Mouse (Mus musculus) gastrocnemius, postnatal 14 days (tissue): ENCODE measurements around the gene Col9a1. TPM values are rescaled to one million over a fixed set of nuclear protein-coding genes. Genes with fewer than 3 reads are reported as not detected.
A peak's percentile ranks its signal among the peaks of the same experiment; 100 is the strongest.

ENCODE experiments used
- DNase-seq: peaks from one replicate; pipeline ENCODE4 v3.0.0; 2021; ENCODE audit warnings: mixed read lengths
- intact Hi-C: fragments of 180-260 bp; cut with DNase I; formaldehyde crosslinking; loops from one replicate; pipeline ENCODE4 v1.15.1; 2025; ENCODE audit warnings: low total_unique reads
- long read RNA-seq, 2 experiments: library from polyadenylated mRNA; stranded (forward); transcript quantifications; one replicate each; pipeline ENCODE4 v2.0.0; 2021
- total RNA-seq, 2 experiments: library from RNA; stranded (reverse); gene quantifications; 2 replicates each; pipeline ENCODE4 v1.2.3; 2021

The Col9a1 gene
- under 1 TPM; 0.31 to 0.45 TPM for total RNA-seq
- long read RNA-seq, experiment 1: 0 reads
- long read RNA-seq, experiment 2, partial matches to known transcripts: 0 of 1 reads
- long read RNA-seq, experiment 2, other reads (novel, unspliced or antisense): 0 of 1 reads

DNA sequence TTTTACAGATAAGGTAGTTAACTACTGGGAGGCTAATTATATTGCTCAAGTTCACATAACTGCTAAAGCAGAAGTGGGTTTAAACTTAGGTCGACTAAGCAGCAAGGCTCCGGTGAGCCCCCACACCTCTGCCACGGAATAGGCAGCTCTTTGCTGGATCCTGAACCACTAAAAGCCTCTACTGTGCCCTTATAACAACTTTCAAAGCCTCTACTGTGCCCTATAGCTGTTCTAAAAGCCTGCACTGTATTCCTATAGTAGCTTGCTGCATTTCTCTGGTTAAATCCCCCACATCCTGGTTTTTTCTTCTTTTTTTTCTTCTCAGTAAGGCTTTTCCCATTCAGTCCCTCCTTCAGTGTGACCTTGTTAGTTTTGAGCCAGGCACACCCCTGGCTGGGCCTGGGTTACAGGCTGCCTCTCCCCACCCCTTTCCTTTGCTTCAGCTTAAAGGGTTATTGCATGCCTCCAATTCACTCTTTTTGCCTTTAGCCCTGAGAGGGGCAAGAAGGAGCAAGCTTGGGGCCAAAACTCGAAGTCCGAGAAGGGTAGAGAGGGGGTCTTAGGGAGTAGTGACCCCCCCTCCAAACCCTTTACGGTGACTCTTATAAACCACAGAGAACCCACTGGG is at the start of gene Col9a1:
TSS of gene Col9a1 (plus strand) at position 387 of the 628 bp plus-strand sequence.
- intact Hi-C loops: loop anchor here (10.0 kb wide), 1 partner anchor 353 kb away; no protein-coding TSS in a partner anchor
- DNase-seq: no peak

DNA sequence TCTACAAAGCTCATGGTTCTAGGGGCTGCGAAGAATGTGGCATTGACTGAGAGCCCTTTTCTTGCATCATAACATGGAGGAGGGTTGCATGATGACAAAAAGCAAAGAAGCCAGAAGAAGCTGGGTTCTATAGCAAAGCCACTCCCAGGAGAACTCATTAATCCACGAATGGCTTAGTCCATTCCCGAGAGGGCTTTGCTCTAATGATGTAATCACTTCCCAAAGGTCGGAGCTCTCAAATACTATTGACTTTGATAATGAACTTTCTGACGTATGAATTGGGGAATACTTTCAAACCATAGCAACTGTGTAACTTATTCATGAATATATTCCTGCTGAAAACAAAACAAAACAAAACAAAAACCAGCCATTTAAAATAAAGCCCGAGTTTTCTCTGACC is 49.5 kb upstream of the Col9a1 start:
- intact Hi-C loops: no loop called here
- no peak for DNase-seq

- DNase-seq: no peak
- intact Hi-C loops: loop anchor here (10.0 kb wide), 1 partner anchor 111 kb away; no protein-coding TSS in a partner anchor
These were observed 43.6 kb upstream of the Col9a1 start for GRCm38 (mm10) chr1:24133853-24134252.

DNA sequence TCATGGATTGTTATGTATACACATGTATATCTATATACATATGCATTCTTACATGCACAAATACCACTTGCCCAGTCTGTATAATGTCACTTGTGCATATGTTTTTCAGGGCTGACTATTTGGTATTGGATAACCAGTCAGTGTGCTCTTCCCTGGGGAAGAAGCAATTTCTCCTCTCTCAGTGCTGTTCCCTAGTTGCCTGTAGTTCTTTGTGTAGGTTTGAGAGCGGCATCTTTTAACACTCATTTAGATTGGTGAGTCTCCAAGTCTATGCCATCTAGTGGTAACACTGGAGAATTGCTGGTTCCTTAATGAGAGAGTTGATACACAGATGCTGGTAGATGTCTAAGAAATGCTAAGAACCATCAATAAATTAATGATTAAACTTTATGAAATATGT is 42.6 kb upstream of the Col9a1 start:
- intact Hi-C loops: loop anchor here (10.0 kb wide), 1 partner anchor 110 kb away; no protein-coding TSS in a partner anchor
- no peak for DNase-seq

DNA sequence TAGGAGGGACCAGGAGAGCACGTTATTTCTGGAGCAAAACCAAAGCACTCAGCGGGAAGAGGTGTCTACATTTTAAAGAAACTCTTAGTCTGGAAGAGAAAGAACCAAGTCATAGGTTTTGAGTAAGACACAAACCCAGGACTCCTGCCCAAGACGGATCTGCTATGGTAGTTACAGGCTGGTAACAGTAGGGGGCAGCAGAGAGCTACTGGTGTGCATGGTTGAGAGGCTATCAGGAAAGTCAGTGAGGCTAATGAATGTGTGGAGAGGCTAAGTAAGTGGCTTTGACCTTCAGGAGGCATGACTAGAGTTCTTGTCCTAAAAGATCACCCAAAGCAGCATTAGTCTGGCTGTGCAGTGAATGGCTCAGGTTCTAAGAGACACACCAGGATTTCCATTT is 40.3 kb upstream of the Col9a1 start:
- peak; percentile 41 for DNase-seq
- intact Hi-C loops: loop anchor here (10.0 kb wide), 1 partner anchor 108 kb away; no protein-coding TSS in a partner anchor

- no peak for DNase-seq
- intact Hi-C loops: no loop called here
These were observed 36.9 kb upstream of the Col9a1 start for GRCm38 (mm10) chr1:24140555-24140954.

DNA sequence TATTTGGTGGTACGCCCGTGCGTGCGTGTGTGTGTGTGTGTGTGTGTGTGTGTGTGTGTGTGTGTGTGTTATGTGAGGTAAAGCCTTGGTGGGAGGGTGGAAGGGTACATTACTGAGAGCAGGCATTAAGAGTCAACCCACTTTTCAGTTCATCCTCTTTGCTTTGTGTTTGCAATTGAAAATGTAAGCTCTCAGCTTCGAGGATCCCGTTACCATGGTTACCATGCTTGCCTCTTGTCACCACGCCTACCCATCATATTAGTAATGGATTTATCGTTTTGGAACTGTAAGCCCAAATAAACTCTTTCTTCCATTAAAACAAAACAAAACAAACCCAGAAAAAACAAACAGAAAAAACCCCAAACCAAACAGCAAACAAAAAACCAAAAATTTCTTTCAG is 33.9 kb upstream of the Col9a1 start:
- DNase-seq: no peak
- intact Hi-C loops: no loop called here

DNA sequence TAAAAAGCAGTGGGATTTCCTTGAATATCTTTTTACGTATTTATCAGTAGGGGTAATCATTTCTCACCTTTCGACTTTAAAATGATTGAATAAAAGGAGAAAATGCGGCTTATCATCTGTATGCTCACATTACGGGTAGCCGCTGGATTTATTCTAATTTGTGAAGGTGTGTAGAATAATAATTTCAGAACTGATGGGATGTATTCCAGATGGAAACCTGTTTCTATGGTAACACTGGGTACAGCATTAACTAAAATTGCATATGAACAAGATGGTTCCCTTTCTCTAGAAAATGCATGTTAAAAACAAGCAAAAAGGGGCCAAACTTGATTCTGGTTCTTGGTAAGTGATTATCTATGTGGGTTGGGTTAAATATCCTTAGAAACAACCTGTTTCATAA is 19.7 kb upstream of the Col9a1 start:
- no peak for DNase-seq
- intact Hi-C loops: no loop called here

DNA sequence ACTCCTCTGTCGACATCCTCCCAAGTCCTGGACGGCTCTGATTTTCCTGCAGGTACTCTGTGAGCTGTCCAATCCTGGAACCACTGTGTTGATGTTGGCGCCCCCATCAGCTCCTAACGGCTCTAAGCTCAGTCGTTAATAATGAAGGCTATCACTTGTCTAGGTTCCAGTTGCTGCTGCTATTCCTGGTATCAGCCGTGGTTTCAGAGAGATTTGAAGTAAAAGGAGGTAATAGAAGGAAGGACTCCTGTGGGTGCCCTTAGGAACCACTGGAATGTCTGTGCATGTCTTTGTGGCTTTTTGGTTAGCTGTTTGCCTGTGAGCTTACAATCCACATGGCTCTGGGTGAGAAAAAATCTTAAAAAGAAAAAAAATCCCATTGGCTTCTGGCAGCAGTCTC is 8.0 kb upstream of the Col9a1 start:
- DNase-seq: no peak
- intact Hi-C loops: no loop called here

GRCm38 (mm10) chr1:24171205-24171866 is 6.1 kb upstream of the Col9a1 start:
- DNase-seq: no peak
- intact Hi-C loops: loop anchor here (10.0 kb wide), 1 partner anchor 347 kb away; no protein-coding TSS in a partner anchor

DNA sequence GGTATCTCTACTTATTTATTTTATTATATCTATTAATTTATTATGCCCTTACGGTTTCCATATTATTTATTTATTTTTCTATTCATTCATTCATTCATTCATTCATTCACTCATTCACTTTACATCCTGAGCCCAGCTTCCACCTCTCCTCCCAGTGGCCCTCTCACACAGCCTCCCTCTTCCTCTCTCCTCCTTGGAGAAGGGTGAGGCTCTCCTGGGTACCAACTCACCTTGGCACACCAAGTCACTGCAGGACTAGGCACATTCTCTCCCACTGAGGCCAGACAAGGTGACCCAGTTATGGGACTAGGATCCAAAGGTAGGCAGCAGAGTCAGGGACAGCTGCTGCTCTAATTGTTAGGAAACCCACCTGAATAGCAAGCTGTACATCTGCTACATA is 5.5 kb upstream of the Col9a1 start:
- intact Hi-C loops: loop anchor here (10.0 kb wide), 1 partner anchor 347 kb away; no protein-coding TSS in a partner anchor
- DNase-seq: no peak

DNA sequence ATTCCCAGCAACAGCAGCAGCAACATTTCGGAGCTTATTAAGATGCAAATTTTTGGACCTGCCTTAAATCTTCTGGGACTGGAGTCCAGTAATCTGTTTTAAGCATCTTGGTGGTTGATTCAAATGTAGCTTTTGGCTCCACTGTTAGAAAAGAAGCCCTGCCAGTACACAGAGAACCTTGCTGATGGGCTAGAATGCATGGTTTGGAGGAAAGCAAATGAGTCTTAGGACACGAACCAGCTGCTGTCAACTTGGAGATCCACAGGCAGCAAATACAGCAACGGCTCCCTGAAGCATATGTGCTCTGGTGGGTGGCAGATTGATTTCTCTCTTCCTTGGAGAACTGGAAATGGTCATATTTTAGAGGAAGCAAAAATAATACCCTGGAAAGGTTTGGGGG is 4.8 kb upstream of the Col9a1 start:
- intact Hi-C loops: loop anchor here (10.0 kb wide), 1 partner anchor 348 kb away; no protein-coding TSS in a partner anchor

GRCm38 (mm10) chr1:24175761-24176160 is 1.6 kb upstream of the Col9a1 start:
- intact Hi-C loops: loop anchor here (10.0 kb wide), 1 partner anchor 351 kb away; no protein-coding TSS in a partner anchor
- DNase-seq: no peak

More for the DNA sequence above, 4.8 kb upstream of the Col9a1 start:
- DNase-seq: no peak

DNA sequence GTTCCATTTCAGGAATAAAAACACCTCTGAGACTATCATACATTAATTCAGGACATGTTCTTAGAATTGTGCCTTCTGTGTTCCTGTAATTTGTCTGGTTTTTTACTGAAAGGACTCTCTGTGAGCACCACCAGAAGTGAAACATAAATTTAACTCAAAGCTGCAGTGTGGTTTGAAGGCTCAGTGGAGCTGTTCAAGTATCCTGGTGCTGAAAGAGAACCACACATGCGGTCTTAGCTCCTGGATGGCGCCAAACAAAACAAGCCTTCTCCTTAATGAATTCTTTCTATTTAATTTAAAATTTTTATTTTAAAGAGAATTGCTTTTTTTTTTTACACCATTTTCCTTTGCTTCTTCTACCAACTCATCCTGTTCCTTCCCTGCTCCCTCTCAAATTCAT is 2.4 kb downstream of the Col9a1 start:
- intact Hi-C loops: loop anchor here (10.0 kb wide), 1 partner anchor 355 kb away; no protein-coding TSS in a partner anchor
- no peak for DNase-seq

GRCm38 (mm10) chr1:24184981-24185380 is 7.6 kb downstream of the Col9a1 start:
- DNase-seq: no peak
- intact Hi-C loops: no loop called here

GRCm38 (mm10) chr1:24186964-24187363 is 9.6 kb downstream of the Col9a1 start:
- intact Hi-C loops: no loop called here
- no peak for DNase-seq

- intact Hi-C loops: no loop called here
- no peak for DNase-seq
These were observed 14.3 kb downstream of the Col9a1 start for GRCm38 (mm10) chr1:24191668-24192067.

DNA sequence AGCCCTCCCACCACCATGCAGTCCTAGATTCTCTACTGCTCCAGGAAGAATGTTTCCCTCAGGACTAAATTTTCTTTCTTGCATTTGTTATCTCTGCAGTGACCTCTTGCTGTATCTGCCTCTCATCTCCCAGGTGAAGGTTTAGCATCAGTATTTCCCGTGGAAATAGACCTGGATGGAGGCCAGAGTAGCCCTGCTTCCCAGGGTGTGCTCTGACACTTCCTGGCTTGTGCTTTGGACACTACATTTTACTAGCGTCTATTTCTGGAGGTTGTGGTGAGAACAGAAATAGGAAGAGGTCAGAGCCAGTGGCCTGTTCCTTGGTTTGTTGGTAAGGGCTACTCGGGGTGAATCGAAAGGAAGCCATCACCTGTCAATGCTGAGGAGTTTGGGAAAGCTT is 16.7 kb downstream of the Col9a1 start:
- intact Hi-C loops: no loop called here
- no peak for DNase-seq

GRCm38 (mm10) chr1:24195070-24195840 is 17.8 kb downstream of the Col9a1 start:
- intact Hi-C loops: no loop called here

More at GRCm38 (mm10) chr1:24195070-24195840, 17.8 kb downstream of the Col9a1 start:
- no peak for DNase-seq
